Mouse (Mus musculus): ENCODE results near the gene Zzz3. TPM values are rescaled to one million over a fixed set of nuclear protein-coding genes. Genes with fewer than 3 reads are reported as not detected.

Zzz3 gene
- total and polyA plus RNA-seq, 3 experiments = 10.4 to 23.1 (median 20.8) TPM

DNA sequence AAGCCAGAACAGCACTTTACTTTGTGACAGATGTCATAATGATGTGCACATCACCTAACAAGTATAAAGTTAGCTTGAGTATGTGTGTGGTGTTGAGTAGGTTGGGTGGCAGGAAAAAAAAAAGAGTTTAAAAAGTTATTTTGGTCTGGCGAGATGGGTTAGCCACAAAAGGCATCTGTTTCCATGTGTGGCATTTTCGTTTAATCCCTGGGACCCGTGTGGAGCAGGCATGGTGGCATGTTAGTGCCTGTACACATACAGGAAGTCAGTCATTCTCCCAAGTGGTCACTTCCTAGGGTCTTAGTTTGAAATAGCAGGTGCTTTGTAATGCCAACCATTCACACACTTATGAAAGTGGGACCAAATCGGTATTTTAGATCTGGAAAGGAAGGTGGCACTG, 17.1 kb downstream of the Zzz3 start:
- H3K4me1 ChIP-seq (ENCODE audit: control insufficient read depth, insufficient read depth, low read length) = peaks cover 8% of the 10 kb centered on the region; the same call in 1 of the 2 replicates
- H3K36me3 ChIP-seq (ENCODE audit: control insufficient read depth, insufficient read depth, low read length) = peaks cover 19% of the 10 kb centered on the region
- intact Hi-C loops (cut with DNase I) = no loop called here
- no peak overlapping the region for H3K9ac ChIP-seq (ENCODE audit: low read depth, low read length)
- H3K79me2 ChIP-seq (replicated peaks; ENCODE audit: control insufficient read depth, insufficient read depth, low read length) = peaks cover 10% of the 10 kb centered on the region
- no peak for TF ChIP-seq CTCF (IDR thresholded peaks at IDR 0.05)
- TF ChIP-seq POLR2A (IDR thresholded peaks at IDR 0.05; ENCODE audit: insufficient read depth, low read depth, low read length) = no peak
- TF ChIP-seq EP300 (IDR thresholded peaks at IDR 0.05; ENCODE audit: insufficient read depth, low read depth, low read length) = no peak
- no peak for DNase-seq
- no peak overlapping the region for H3K27ac ChIP-seq
- WGBS = 60% methylated on average over 4 of the region's 4 CpGs
- no peak overlapping the region for H3K4me3 ChIP-seq
- no peaks in the 10 kb centered on the region for H3K27me3 ChIP-seq (ENCODE audit: control insufficient read depth, insufficient read depth, low read length)

DNA sequence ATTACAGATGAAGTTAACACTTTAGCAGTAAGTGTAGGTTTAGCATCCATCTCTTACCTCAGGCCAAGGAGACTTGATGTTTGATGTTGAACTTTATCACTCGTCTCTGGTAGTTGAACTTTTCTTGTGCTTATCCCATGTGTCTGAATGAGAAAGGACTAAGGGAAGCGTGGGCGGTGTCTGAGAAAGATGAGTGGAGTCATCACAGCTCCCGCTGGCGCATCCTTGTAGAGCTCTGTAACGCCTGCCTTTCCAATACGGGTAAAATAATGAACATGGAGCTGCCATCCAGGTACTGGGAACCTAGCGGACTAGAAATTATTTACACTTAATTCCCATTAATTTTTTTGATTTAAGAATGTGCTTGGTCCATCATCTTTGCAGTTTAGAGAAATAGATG, 33.7 kb downstream of the Zzz3 start:
- Histone ChIP-seq H3K4me1 (ENCODE audit: control insufficient read depth, insufficient read depth, low read length) (no peaks in the 10 kb centered on the region), H3K27ac (no peak overlapping the region), H3K36me3 (ENCODE audit: control insufficient read depth, insufficient read depth, low read length) (peaks cover 2% of the 10 kb centered on the region), H3K79me2 (replicated peaks; ENCODE audit: control insufficient read depth, insufficient read depth, low read length) (peaks cover 1% of the 10 kb centered on the region; the same call in 1 of the 2 replicates), H3K9ac (ENCODE audit: low read depth, low read length) (no peak overlapping the region), H3K27me3 (ENCODE audit: control insufficient read depth, insufficient read depth, low read length) (no peaks in the 10 kb centered on the region), H3K4me3 (no peak overlapping the region)
- TF ChIP-seq EP300 (IDR thresholded peaks at IDR 0.05; ENCODE audit: insufficient read depth, low read depth, low read length) (no peak), CTCF (IDR thresholded peaks at IDR 0.05) (no peak), POLR2A (IDR thresholded peaks at IDR 0.05; ENCODE audit: insufficient read depth, low read depth, low read length) (no peak)
- no peak for DNase-seq
- WGBS = 88% methylated on average over 8 of the region's 8 CpGs
- intact Hi-C loops (cut with DNase I) = no loop called here

DNA sequence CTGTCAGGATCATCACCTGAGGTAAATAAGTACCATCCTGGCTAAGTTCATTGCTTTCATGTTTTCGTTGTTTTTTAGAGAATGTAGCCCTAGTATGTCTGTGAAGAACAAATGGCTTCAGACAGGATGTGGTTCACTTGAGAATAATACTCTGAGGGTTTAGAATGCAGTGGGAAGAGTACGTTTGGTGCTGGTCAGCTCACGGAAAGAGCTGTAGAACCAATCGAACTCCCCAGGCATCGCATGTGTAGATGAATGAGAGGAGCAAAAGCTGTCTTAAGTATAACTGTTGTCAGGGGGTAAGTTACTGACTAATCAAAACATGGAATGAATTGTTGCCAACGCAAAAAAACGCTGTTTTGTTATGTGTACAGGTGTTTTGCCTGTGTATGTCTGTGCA, 37.4 kb downstream of the Zzz3 start:
- no peak for TF ChIP-seq EP300 (IDR thresholded peaks at IDR 0.05; ENCODE audit: insufficient read depth, low read depth, low read length)
- Histone ChIP-seq H3K27me3 (ENCODE audit: control insufficient read depth, insufficient read depth, low read length) (no peaks in the 10 kb centered on the region), H3K4me1 (ENCODE audit: control insufficient read depth, insufficient read depth, low read length) (no peaks in the 10 kb centered on the region), H3K4me3 (no peak overlapping the region), H3K36me3 (ENCODE audit: control insufficient read depth, insufficient read depth, low read length) (peaks cover 2% of the 10 kb centered on the region), H3K79me2 (replicated peaks; ENCODE audit: control insufficient read depth, insufficient read depth, low read length) (peaks cover 1% of the 10 kb centered on the region; the same call in 1 of the 2 replicates), H3K9ac (ENCODE audit: low read depth, low read length) (no peak overlapping the region), H3K27ac (no peak overlapping the region)
- no peak for DNase-seq
- WGBS = 94% methylated on average over 7 of the region's 7 CpGs
- intact Hi-C loops (cut with DNase I) = no loop called here

DNA sequence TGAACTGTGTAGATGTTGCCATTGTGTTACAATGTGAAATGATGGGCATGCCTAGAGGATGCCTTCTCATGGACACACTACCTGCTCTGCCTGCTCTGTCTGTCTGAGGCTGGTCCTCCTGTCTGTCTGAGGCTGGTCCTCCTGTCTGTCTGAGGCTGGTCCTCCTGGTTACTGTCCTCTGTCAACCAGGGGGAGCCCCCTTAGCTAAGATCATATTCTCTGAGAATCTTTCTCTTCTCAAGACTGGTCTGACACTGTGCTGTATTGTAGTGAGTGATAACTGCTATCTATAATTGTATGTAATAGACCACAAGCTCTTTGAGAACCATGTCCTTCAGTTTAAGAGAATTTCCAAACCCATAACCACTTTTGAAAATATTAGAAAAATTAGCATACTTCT, 40.3 kb downstream of the Zzz3 start:
- DNase-seq = no peak
- TF ChIP-seq POLR2A (IDR thresholded peaks at IDR 0.05; ENCODE audit: insufficient read depth, low read depth, low read length) = no peak
- TF ChIP-seq CTCF (IDR thresholded peaks at IDR 0.05) = no peak

DNA sequence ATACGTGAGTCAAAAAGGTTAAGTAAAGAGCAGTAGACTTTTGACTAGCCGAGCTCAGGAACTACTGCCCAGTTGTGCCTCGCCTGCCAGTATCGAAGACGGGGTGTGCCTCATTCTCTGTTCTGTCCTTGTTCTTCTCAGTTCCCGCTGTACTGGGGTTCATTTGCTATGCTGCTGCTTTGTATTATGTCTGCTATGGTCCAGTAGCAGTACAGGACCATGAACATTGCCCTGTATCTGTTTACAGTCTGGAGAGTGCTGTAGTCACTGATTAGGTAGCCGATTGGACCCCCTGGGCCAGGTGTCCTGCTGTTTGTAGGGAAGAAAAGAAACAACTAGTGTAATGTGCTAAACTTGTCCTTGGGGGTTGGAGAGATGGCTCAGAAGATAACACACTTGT, 42.8 kb downstream of the Zzz3 start:
- Histone ChIP-seq H3K4me1 (ENCODE audit: control insufficient read depth, insufficient read depth, low read length) (no peaks in the 10 kb centered on the region), H3K9ac (ENCODE audit: low read depth, low read length) (no peak overlapping the region), H3K79me2 (replicated peaks; ENCODE audit: control insufficient read depth, insufficient read depth, low read length) (peaks cover 3% of the 10 kb centered on the region), H3K36me3 (ENCODE audit: control insufficient read depth, insufficient read depth, low read length) (no peaks in the 10 kb centered on the region), H3K27ac (no peak overlapping the region), H3K4me3 (no peak overlapping the region), H3K27me3 (ENCODE audit: control insufficient read depth, insufficient read depth, low read length) (no peaks in the 10 kb centered on the region)
- DNase-seq = no peak
- intact Hi-C loops (cut with DNase I) = no loop called here
- 96% methylated on average over 7 of the region's 7 CpGs for WGBS
- TF ChIP-seq EP300 (IDR thresholded peaks at IDR 0.05; ENCODE audit: insufficient read depth, low read depth, low read length) (no peak), CTCF (IDR thresholded peaks at IDR 0.05) (no peak), POLR2A (IDR thresholded peaks at IDR 0.05; ENCODE audit: insufficient read depth, low read depth, low read length) (no peak)

More for the DNA sequence above, 40.3 kb downstream of the Zzz3 start:
- Histone ChIP-seq H3K4me3 (no peak overlapping the region), H3K36me3 (ENCODE audit: control insufficient read depth, insufficient read depth, low read length) (no peaks in the 10 kb centered on the region; the same call in 1 of the 2 replicates), H3K4me1 (ENCODE audit: control insufficient read depth, insufficient read depth, low read length) (no peaks in the 10 kb centered on the region), H3K27ac (no peak overlapping the region), H3K9ac (ENCODE audit: low read depth, low read length) (no peak overlapping the region), H3K27me3 (ENCODE audit: control insufficient read depth, insufficient read depth, low read length) (no peaks in the 10 kb centered on the region), H3K79me2 (replicated peaks; ENCODE audit: control insufficient read depth, insufficient read depth, low read length) (peaks cover 1% of the 10 kb centered on the region; the same call in 1 of the 2 replicates)
- intact Hi-C loops (cut with DNase I) = no loop called here

DNA sequence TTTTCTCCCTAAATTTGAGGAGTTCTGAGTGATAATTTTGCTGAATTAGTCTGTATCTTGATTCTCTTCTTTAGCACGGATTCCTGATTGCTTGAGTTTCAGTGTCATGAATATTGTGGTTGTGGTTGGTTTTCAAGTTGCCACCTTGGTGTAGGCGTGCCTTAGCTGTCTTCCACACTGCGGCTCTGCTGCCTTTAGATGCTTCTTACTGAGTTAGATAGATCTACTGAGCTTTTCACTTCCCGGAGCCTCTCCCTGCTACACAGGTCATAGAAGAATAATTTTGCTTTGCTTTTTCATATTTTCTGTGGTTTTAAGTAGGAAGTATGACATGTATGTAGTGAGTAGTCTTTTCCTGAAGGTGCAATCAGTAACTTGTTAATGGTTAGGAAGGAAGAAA, 47.5 kb downstream of the Zzz3 start:
- Histone ChIP-seq H3K36me3 (ENCODE audit: control insufficient read depth, insufficient read depth, low read length) (no peaks in the 10 kb centered on the region), H3K79me2 (replicated peaks; ENCODE audit: control insufficient read depth, insufficient read depth, low read length) (peaks cover 3% of the 10 kb centered on the region), H3K27ac (no peak overlapping the region), H3K4me3 (no peak overlapping the region), H3K9ac (ENCODE audit: low read depth, low read length) (no peak overlapping the region), H3K27me3 (ENCODE audit: control insufficient read depth, insufficient read depth, low read length) (no peaks in the 10 kb centered on the region), H3K4me1 (ENCODE audit: control insufficient read depth, insufficient read depth, low read length) (no peaks in the 10 kb centered on the region)
- 95% methylated on average over 4 of the region's 4 CpGs for WGBS
- intact Hi-C loops (cut with DNase I) = no loop called here
- no peak for DNase-seq
- TF ChIP-seq POLR2A (IDR thresholded peaks at IDR 0.05; ENCODE audit: insufficient read depth, low read depth, low read length) (no peak), EP300 (IDR thresholded peaks at IDR 0.05; ENCODE audit: insufficient read depth, low read depth, low read length) (no peak), CTCF (IDR thresholded peaks at IDR 0.05) (no peak)
